Comparison of ENCODE assay signal across 17 mouse cellular contexts in genomic region chr17:16486355-16486754, GRCm38 (mm10).
"Had no signal": no experiment of that assay in that cellular context is flagged by ENCODE, and none has a peak within 500 bp of the region (broad histone marks: within the 10 kb centered on the region; RNA-seq: fewer than 3 reads in every experiment).

No protein-coding gene starts in this region.

- H3K9me3 ChIP-seq: limb, embryonic 12.5 days; liver, embryonic 13.5 days; lung, embryonic 15.5 days; megakaryocyte, embryonic 14.5 days; stomach, embryonic 15.5 days had no signal

- H3K4me1 ChIP-seq: limb, embryonic 12.5 days; liver, embryonic 13.5 days; lung, embryonic 15.5 days; megakaryocyte, embryonic 14.5 days; stomach, embryonic 15.5 days had no signal

- H3K4me3 ChIP-seq: layer of hippocampus, adult 2 months; left cerebral cortex, adult 2 months; limb, embryonic 12.5 days; liver, embryonic 13.5 days; lung, embryonic 15.5 days; megakaryocyte, embryonic 14.5 days; stomach, embryonic 15.5 days had no signal

- H3K9ac ChIP-seq: limb, embryonic 12.5 days; liver, embryonic 13.5 days; liver, postnatal 0 days; lung, embryonic 15.5 days; stomach, embryonic 15.5 days had no signal

- H3K27me3 ChIP-seq: limb, embryonic 12.5 days; liver, embryonic 13.5 days; lung, embryonic 15.5 days; megakaryocyte, embryonic 14.5 days; stomach, embryonic 15.5 days had no signal

- H3K4me2 ChIP-seq: limb, embryonic 12.5 days; liver, embryonic 13.5 days; lung, embryonic 15.5 days; midbrain, embryonic 11.5 days; stomach, embryonic 15.5 days had no signal

- H3K36me3 ChIP-seq: limb, embryonic 12.5 days; liver, embryonic 13.5 days; lung, embryonic 15.5 days; stomach, embryonic 15.5 days had no signal

- DNase-seq: kidney, postnatal 10 days; kidney, postnatal 4 days; liver; liver, embryonic 13.5 days; liver, postnatal 0 days; lung, postnatal 14 days; right cerebral cortex, postnatal 14 days; thymus, adult 2 months; thymus, postnatal 25 days had no signal

- H3K27ac ChIP-seq: layer of hippocampus, adult 2 months; left cerebral cortex, adult 2 months; limb, embryonic 12.5 days; liver, embryonic 13.5 days; lung, embryonic 15.5 days; macrophage; stomach, embryonic 15.5 days had no signal
